Mouse (Mus musculus): ENCODE data around the gene Tstd1.

The Tstd1 gene

GRCm38 (mm10) chr1:171454926-171455325 is 36.3 kb downstream of the Tstd1 start:
- in situ Hi-C loops (cut with MboI, MseI), result no loop called here

- in situ Hi-C loops (cut with MboI, MseI), result no loop called here
These were observed 38.9 kb downstream of the Tstd1 start for GRCm38 (mm10) chr1:171457568-171457967.

GRCm38 (mm10) chr1:171459791-171460190 is 41.1 kb downstream of the Tstd1 start:
- in situ Hi-C loops (cut with MboI, MseI), result no loop called here

GRCm38 (mm10) chr1:171460551-171461503 is 42.2 kb downstream of the Tstd1 start:
- in situ Hi-C loops (cut with MboI, MseI), result no loop called here

- in situ Hi-C loops (cut with MboI, MseI), result no loop called here
These were observed 44.5 kb downstream of the Tstd1 start for GRCm38 (mm10) chr1:171463133-171463532.

GRCm38 (mm10) chr1:171465749-171466412 is 47.2 kb downstream of the Tstd1 start:
- in situ Hi-C loops (cut with MboI, MseI), result no loop called here

GRCm38 (mm10) chr1:171466565-171466964 is 47.9 kb downstream of the Tstd1 start:
- in situ Hi-C loops (cut with MboI, MseI), result no loop called here

- in situ Hi-C loops (cut with MboI, MseI), result no loop called here
These were observed 51.0 kb downstream of the Tstd1 start for GRCm38 (mm10) chr1:171469678-171470077.
